Mouse (Mus musculus) lung, postnatal 14 days (tissue): ENCODE data around the gene Rnase12.
A peak's percentile ranks its signal among the peaks of the same experiment; 100 is the strongest.

Experiments used
- DNase-seq: peaks from one replicate; pipeline ENCODE4 v3.0.0; 2021

Rnase12 gene

GRCm38 (mm10) chr14:51083805-51084204 is 26.3 kb upstream of the Rnase12 start:
- no peak for DNase-seq

DNA sequence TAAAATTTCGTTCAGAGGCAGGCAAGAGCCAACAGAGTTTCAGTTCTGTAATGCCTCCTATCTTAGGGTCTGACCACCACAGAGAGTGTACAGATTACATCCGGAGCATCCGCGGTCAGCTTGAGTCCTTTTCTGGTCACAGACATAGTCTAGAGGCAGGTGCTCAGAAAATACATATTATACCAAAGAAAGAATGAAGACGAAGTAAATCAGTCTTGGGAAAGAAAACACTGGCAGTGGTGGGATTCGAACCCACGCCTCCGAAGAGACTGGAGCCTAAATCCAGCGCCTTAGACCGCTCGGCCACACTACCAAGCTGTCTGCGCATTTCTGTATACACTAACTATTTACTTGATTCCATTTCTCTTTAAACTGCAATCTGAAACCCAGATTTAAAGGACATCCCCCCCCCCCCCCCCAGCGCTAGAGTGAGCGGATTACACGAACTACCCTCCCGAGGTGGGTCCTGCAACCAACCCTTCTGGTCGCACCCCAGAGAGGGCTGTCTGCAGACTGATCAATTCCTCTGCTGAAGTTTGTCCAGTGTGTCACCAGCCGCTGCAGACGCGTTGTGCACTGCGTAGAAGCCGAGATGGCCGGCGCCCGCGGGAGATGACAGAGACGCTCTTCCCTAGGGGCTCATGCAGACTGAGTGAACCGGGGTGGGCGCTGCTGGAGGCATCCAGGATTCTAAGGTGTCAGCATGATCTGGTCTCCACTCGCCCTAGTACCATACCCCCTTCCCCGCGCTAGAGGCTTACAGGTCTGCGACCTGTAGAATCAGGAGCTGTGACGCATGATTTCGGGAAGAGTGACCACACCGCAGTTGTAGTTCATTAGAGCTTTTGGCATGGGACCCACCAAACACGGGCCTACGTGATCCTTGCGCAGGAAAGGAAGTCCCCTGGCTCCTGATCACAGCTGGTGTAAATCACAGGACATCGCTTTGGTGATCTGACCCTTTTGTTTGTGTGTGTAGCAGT is 25.4 kb upstream of the Rnase12 start:
- DNase-seq, result peak; percentile 72

DNA sequence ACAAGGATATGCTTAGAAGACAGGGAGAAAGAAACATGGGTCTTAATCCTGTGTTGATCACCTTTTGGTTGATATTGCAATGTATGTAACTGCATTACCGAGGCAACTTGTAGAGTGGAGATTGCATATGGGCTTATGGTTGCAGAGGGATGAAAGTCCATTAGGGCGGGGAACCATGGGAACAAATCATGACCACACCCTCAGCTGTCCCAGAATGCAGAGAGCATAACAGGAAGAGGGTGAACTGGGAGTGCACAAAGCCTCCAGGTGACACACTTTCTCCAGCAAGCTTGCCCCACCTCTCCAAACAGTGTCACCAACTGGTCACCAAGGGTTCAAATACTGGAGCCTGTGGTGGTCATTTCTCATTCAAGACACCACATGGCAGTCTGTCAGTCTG is 23.6 kb upstream of the Rnase12 start:
- DNase-seq, result no peak

- no peak for DNase-seq
These were observed 21.7 kb upstream of the Rnase12 start for GRCm38 (mm10) chr14:51079180-51079579.

DNA sequence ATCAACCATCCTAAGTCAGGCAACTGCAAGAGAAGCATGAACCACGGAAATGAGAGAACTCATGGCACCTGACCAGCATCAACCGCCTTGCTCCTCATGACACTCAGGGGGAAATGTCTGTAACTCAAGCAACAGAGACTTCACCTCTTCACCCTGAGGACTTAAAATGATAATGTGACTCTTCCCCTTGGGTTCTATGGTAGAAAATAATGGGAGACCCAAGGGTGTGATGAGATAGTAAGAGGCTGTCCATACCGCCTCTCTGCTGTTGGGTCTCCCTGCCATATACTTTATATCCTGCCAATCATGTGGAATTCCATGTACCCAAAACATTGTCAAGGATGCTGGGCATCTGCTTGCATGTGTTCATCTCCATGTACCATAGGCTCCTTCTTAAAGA is 16.9 kb upstream of the Rnase12 start, which contains the start of gene Olfr750:
Gene Olfr750 (minus strand): TSS at position 101 of the 400 bp plus-strand sequence.
- DNase-seq, result no peak

- DNase-seq, result peak; percentile 67
These were observed 12.2 kb upstream of the Rnase12 start for GRCm38 (mm10) chr14:51069617-51070016.

DNA sequence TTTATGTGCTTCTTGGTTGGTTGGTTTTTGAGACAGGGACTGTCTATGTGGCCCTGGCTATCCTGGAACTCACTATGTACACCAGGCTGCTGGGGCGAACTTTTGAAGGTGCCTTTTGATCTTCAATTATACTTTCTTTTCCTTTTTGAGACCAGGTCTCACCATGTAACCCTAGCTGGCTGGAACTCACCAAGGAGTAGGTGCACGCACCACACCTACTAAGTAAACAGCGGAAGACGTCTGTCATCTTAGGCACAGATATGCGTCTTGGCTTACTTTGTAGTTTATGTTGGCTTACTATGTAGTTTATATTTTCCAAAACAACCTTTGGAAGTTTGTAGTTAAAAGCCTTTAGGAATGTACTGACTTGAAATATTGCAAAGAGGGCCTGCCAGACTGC is 11.5 kb upstream of the Rnase12 start:
- no peak for DNase-seq

DNA sequence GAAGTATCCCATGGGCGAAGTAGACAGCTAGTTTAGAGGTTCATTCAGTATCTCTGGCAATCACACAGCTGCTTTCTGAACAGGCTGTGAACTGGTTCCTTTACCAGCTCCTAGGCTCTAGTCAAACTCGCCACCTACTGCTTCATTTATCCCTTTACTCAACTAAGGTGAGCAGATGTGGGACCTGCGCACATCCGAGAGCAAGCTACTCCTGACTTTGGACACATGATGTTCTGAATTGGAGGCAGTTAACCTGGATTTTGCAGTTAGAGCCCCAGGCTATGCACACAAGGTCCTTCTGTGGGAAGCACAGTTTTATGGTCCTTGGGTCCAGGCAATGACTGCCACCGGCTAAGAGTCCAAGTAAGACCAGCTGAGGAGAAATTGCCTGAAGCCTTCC is 3.3 kb upstream of the Rnase12 start:
- DNase-seq, result no peak

DNA sequence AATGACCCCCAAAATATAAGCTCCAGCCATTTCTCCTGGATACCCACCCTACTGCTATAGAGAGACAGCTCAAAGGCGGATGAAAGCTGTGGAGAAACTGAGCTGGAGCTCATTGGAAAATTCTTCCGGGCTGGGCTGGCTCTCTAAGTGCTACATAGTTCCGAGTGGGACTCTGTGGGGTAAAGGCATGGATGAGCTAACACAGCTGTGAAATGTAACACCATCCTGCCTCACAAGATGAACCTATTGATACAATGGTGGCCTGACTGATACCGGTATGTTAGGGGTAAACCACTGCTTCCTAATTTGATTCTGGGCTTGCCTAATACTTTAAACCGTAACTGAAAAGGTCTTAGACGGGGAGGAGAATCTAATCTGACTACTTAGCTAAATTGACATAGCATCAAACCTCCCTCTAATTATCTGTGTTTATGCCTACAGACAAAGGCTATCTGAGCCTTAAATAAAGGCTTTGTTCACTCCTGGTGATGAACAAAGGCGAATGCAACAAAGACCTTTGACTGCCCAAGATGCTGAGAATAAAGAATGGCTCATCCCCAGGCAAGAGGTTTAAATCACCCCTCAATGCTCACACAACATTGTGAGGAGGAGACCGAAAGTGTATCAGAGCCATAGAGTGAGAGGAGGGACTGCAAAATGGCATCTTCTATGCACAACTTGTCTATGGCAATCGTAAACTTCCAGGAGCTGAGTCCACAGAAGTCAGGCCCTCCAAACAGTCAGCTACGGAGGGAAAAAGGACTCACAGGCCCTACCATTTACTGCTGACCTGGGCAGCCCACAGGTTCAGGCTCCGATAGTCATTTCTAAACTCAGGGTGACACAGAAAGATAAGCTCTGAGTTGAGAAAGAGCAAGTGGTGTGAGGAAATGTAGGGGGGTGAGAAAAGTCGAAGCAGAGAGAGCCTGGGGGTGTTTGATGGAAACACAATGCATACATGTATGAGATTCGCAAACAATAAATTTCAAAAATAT is 2.9 kb downstream of the Rnase12 start:
- no peak for DNase-seq

- no peak for DNase-seq
These were observed 4.3 kb downstream of the Rnase12 start for GRCm38 (mm10) chr14:51053176-51053575.

- DNase-seq, result no peak
These were observed 5.5 kb downstream of the Rnase12 start for GRCm38 (mm10) chr14:51051941-51052340.

GRCm38 (mm10) chr14:51050063-51050462 is 7.4 kb downstream of the Rnase12 start, which contains the start of gene Rnase11:
Gene Rnase11 (minus strand): TSS chr14:51050163.
- DNase-seq, result no peak

DNA sequence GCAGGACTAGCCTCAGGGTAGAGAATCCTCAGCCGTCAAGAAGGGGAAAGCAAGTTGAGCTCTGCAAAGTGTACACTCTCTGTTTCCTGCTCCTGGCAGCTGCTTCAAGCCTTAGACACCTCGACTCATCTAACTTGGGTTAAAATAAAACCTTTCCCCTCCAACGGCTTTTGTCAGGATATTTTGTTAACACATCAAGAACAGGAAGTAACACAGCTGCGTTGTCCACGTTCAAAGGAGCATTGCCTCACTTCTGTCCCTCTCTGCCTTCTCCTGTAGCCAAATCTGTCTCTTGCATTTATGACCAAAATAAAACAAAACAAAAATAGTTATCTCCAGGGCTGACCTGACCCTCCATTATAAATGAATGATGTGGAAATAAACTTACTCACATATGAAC is 9.6 kb downstream of the Rnase12 start:
- no peak for DNase-seq

DNA sequence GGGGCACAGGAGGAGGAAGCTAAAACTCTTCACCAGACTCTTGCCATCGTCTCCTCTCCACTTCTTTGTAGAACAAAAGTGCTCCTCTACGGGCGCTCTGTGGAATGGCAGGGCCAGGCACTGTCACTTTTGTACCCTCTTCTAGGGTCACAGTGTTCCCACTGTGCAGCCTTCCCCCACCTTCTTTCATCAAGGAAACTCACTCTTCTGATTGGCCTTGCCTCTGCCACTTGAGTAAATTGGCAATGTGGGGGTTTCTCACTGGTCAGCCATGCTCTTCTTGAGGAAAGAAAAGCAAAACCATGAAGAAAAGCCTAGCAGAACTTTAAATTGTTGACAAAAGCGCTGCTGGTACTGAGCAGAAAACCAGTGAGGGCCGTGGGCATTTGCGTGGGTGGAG is 15.7 kb downstream of the Rnase12 start, which contains the start of gene Rnase9:
Gene Rnase9 (minus strand): TSS at position 101 of the 400 bp plus-strand sequence.
- DNase-seq, result no peak

- DNase-seq, result no peak
These were observed 21.2 kb downstream of the Rnase12 start for GRCm38 (mm10) chr14:51036214-51036613.

GRCm38 (mm10) chr14:51035206-51035605 is 22.3 kb downstream of the Rnase12 start:
- no peak for DNase-seq

- DNase-seq, result no peak
These were observed 29.9 kb downstream of the Rnase12 start for GRCm38 (mm10) chr14:51027387-51028155.

- DNase-seq, result peak; percentile 79
These were observed 30.9 kb downstream of the Rnase12 start for GRCm38 (mm10) chr14:51026391-51027133.

GRCm38 (mm10) chr14:51024820-51025219 is 32.6 kb downstream of the Rnase12 start:
- no peak for DNase-seq

GRCm38 (mm10) chr14:51023457-51023856 is 34.0 kb downstream of the Rnase12 start:
- DNase-seq, result no peak

GRCm38 (mm10) chr14:51017256-51017655 is 40.2 kb downstream of the Rnase12 start:
- DNase-seq, result peak; percentile 38
